Mouse (Mus musculus) naive thymus-derived CD4-positive, alpha-beta T cell, adult 2 months (primary cell): ENCODE results near the gene Akna.

Experiments used
- DNase-seq: peaks from one replicate; pipeline ENCODE4 v3.0.0-alpha.2; 2011; ENCODE audit warnings: low read depth

Gene Akna

GRCm38 (mm10) chr4:63403040-63403959, at the start of gene Akna:
TSS of gene Akna (minus strand) at chr4:63403354.
- peak; percentile 86 for DNase-seq

DNA sequence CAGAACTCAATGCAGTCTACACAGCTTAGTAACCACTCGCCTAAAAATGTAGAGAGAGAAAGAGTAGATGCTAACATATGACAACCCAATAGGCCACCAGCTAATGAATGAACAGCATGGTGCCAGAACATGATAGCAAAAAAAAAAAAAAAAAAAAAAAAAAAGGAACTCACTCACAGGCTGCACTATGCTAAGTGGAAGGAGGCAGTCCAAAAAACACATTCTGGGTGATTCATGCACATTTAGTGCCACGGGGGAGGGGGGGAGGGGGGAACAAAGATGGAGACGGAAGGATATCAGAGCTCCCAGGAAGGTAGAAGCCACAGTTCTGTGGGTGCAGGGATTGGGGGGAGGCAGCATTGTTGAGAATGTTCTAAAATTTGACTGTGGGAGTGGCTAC, 49.4 kb upstream of the Akna start:
- no peak for DNase-seq

GRCm38 (mm10) chr4:63450551-63450950, 47.4 kb upstream of the Akna start:
- no peak for DNase-seq

DNA sequence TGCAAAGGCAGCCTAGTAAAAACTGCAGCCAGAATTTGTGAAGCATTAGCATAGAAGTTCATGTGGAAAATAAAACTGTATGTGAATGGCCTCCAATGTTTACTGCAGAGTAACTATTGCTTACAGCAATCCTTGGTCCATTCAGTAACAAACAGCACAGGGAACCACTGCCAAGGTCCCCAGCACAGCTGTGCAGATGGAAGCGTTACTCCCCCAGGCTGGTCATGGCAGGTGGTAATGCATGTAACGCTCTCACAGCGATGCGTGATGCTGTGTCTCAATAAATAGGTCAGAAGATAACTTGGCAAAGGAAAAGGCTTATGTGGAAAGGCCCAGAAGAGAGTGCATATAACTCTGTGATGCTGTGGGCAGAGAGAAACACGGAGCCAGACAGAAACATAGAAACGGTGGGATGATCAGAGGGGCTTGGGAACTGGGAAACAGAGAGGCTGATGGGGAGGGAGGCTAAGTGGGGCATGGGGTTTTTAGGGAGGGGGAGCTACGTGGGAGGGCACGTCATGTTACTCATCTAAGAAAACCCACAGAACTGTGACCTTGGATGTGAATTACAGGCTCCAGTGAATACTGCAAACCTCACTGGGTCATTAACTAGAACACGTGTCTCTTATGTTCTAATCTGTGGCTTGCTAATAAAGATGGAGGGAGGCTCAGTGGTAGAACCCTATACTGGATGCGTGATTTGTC, 41.4 kb upstream of the Akna start:
- DNase-seq = no peak

DNA sequence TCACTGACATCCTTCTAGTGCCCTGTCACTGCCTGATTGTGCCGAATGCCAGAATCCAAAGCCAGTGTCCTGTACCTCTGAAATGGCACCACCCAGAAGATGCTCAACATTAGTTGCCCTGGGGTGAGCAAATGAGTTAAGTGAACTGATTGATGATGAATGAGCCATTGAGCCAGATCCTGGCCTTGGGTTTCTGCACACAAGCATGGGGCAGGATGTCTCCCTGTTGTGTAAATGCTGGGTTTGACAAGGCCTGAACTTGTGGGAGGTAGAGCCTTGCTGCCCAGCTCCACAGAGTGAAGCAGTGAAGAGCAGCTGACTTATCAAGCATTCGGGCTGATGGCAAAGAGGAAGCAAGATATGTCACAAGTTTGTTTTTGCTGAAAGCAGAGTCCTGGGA, 39.9 kb upstream of the Akna start:
- DNase-seq = no peak

DNA sequence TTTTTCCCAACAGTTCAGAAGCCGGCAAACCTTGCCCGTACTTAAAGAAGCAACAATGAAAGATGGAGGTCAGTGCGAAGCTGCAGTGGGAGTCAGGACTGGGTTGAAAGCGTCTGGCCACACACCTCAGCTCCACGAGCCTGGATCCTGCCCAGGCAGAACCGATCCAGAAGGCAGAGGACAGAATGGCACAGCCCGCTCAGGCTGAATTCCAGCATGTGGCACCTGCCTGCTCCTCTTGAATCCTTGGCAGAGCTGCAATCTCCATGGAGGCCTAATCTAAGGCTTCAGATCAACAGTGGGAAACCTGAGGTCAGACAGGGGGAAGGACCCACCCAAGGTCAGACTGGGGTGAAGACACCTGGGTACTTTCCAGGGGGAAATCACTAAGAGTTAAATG, 38.5 kb upstream of the Akna start:
- no peak for DNase-seq

DNA sequence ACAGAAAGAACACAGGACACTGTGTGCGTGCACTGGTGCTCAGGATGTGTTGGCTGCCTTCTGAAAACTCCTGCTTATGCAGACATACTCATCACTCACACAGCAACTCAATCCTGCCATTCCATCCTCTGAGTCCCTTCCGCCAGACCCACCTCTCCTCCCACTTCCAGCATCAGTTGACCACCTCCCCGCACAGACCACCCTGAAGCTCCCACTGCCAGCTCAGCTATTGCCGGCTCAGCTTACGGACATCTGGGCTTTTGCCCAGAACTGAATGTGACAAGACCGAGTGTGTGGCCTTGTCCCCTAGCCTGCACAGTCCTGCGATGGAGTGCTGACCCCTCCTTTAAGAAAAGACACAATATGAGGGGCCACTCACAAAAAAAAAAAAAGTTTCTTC, 37.1 kb upstream of the Akna start:
- DNase-seq = no peak

- no peak for DNase-seq
These were observed 34.8 kb upstream of the Akna start for GRCm38 (mm10) chr4:63437968-63438367.

DNA sequence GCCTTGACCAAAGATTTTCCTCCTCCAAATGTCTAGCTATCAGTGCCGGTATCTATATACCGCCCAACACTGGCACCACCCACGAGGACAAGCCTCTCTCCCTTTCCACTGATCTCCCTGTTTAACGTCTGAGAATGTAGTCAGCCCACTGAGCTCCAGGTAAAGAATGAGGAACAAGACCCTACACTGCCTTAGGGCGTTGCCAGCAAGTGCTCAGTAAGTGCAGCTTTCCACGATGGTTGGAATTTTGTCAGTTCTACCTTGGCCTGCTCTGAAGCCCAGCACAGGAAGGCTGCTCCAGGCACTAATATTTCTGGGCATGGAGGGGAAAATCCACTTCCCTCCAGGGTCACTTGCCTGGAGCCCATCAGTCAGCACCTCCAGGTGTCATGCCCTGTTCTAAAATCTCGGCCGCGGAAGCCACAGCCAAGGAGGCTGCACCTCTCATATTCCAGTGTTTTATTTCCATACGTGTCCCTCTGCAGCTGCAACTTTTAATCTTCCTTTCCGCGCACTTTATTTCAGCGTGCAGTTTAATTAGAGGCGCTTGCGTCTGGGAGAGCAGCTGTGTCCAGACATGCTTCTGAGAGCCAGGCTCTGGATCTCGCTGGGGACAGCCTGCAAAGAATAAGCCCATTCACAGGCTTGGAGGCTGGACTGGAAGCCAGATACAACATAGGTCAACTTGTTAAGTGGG, 34.1 kb upstream of the Akna start:
- no peak for DNase-seq

GRCm38 (mm10) chr4:63435402-63435801, 32.2 kb upstream of the Akna start:
- no peak for DNase-seq

GRCm38 (mm10) chr4:63431098-63431497, 27.9 kb upstream of the Akna start:
- DNase-seq = no peak

GRCm38 (mm10) chr4:63430357-63430756, 27.2 kb upstream of the Akna start:
- DNase-seq = no peak

- no peak for DNase-seq
These were observed 23.2 kb upstream of the Akna start for GRCm38 (mm10) chr4:63426308-63426707.

GRCm38 (mm10) chr4:63423811-63424210, 20.7 kb upstream of the Akna start:
- no peak for DNase-seq

DNA sequence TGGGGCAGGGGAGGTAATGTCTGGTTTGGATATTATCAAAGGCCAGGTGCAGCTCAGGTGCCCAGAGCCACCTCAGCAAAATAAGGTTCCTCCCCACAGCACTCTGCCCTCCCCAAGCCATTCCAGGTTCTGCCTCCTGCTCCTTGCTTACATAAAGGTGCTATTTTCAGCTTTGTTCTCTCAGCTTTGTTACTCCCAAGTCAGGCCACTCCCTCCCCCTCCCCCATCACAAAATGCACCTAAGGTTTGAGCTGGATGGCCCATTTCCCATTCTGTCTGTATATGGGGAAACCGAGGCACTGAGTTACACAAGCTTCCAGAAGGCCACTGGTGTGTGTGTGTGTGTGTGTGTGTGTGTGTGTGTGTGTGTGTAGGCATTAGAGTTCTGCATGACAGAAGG, 20.1 kb upstream of the Akna start:
- no peak for DNase-seq

- no peak for DNase-seq
These were observed 17.2 kb upstream of the Akna start for GRCm38 (mm10) chr4:63420143-63420920.

- DNase-seq = no peak
These were observed 15.1 kb upstream of the Akna start for GRCm38 (mm10) chr4:63418270-63418669.

DNA sequence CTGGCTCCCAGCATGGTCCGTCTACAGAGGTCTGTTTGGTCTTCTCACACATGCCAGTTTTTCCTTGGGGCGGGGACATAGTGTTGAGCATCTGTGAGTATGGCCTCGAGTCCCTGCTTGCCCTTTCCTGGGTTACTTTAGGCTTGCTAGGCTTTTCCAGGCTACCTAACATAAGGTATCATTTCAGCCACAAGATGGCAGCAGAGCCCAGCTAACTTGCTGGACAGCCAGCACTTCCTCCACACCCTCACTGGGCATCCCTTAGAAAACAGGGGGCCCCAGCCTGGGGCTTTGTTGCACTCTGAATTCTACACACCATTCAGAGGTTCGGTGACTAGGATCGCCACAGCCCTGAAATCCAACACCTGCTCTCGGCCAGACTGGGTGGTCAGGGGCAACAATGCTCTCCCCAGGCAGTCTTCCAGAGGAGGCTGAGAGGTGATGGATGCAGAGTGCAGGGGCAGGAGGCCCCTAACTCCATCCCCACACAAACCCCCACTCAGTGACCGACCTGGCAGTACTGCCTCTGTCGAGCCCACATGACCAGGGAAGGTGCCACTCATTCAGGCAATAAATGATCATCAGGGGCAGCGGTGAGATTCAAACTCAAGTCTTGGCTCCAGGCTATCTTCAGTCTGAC, 14.3 kb upstream of the Akna start:
- DNase-seq = peak; percentile 86

GRCm38 (mm10) chr4:63414951-63415350, 11.8 kb upstream of the Akna start:
- DNase-seq = no peak

GRCm38 (mm10) chr4:63411222-63411621, 8.1 kb upstream of the Akna start:
- no peak for DNase-seq

GRCm38 (mm10) chr4:63410583-63410934, 7.4 kb upstream of the Akna start:
- peak; percentile 95 for DNase-seq
